Mouse (Mus musculus) forebrain, postnatal 0 days (tissue): Measurements from ENCODE around the gene Galnt6. TPM values are rescaled to one million over a fixed set of nuclear protein-coding genes. Genes with fewer than 3 reads are reported as not detected.

Experiments used
- ATAC-seq: fragments of 200-750 bp; cut with Nextera tagmentation; 2 replicates; pipeline ENCODE4 v1.8.0; 2017; ENCODE audit warnings: mild to moderate bottlenecking, moderate library complexity
- DNase-seq: peaks from one replicate; pipeline ENCODE4 v3.0.0-alpha.2; 2015
- H3K27ac ChIP-seq: fragments of 300-500 bp; sonication (generic); 2 replicates; pipeline ENCODE4 v1.5.1; 2014; ENCODE audit warnings: low read depth, mild to moderate bottlenecking, antibody characterized with exemption, low read length, moderate library complexity, mixed read lengths
- H3K27me3 ChIP-seq: fragments of 300-500 bp; sonication (generic); 2 replicates; pipeline ENCODE4 v1.6.1; 2014; ENCODE audit warnings: mild to moderate bottlenecking, low read length, mixed read lengths; ENCODE audit not compliant: insufficient read depth
- H3K36me3 ChIP-seq: fragments of 300-500 bp; sonication (generic); 2 replicates; pipeline ENCODE4 v1.6.1; 2014; ENCODE audit warnings: mild to moderate bottlenecking, moderate library complexity; ENCODE audit not compliant: insufficient read depth
- H3K4me1 ChIP-seq: fragments of 300-500 bp; sonication (generic); 2 replicates; pipeline ENCODE4 v1.6.1; 2014; ENCODE audit warnings: antibody characterized with exemption; ENCODE audit not compliant: insufficient read depth
- H3K4me2 ChIP-seq: fragments of 300-500 bp; sonication (generic); 2 replicates; pipeline ENCODE4 v1.6.1; 2014; ENCODE audit warnings: low read depth, mild to moderate bottlenecking, moderate library complexity
- H3K4me3 ChIP-seq: fragments of 300-500 bp; sonication (generic); 2 replicates; pipeline ENCODE4 v1.5.1; 2014; ENCODE audit warnings: low read depth, low read length, mixed read lengths
- H3K9ac ChIP-seq: fragments of 300-500 bp; sonication (generic); 2 replicates; pipeline ENCODE4 v1.6.1; 2014; ENCODE audit warnings: mild to moderate bottlenecking
- H3K9me3 ChIP-seq: fragments of 300-500 bp; sonication (generic); 2 replicates; pipeline ENCODE4 v1.6.1; 2016; ENCODE audit warnings: low read length
- CTCF ChIP-seq: sonication (generic); IDR thresholded peaks from 2 replicates; pipeline ENCODE4 v1.5.1; 2016; ENCODE audit warnings: antibody characterized with exemption, control low read depth, low read depth
- WGBS: fragments of 180-500 bp; shearing (Covaris S2); extraction: QIAGEN DNeasy Blood & Tissue Kit; methylation state at CpG from one replicate; pipeline ENCODE4 v1.1.7; 2014; 5-methylcytosine and 5-hydroxymethylcytosine counted together
- polyA plus RNA-seq: library from polyadenylated mRNA; unstranded; fragments of >200 nt; fragmentation: Nextera tagmentation; extraction: Ambion mirVana; gene quantifications from 2 replicates; pipeline ENCODE4 v1.2.1, GENCODE M21; 2015
- total RNA-seq: library from RNA; depleted of rRNA; stranded (reverse); fragments of >200 nt; gene quantifications from 2 replicates; pipeline ENCODE4 v1.2.3, GENCODE M21; 2014

Gene Galnt6
- total and polyA plus RNA-seq, 2 experiments from 2014 or later: 0.47 to 1.5 TPM

DNA sequence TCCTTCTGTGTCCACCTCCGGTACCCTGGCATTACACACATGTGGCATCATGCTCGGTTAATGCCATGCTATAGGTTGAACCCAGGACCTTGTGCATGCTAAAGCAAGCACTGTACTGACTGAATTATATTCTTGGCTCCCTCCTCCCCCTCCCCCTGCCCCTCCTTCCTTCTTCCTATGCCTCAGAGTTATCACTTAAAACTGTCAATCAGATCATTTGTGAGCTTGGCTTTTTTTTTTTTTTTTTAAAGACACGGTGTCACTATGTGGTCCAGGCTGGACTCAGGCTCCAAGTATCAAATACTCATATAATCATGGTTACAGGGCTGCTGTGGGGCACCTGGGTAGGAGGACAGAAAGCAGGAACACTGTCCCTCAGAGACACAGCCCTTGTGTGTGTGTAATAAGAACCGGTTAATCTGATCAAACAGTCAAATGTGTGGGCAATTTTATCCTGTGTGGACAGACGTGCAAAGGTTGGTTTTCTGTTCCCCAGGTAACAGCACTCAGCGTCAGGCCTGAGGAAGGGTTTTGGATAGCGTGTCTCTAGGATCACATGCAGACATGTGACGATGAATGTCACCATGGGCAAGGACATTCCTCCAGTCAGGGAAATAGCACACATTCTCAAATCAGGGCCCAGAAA lies 20.6 kb downstream of the Galnt6 start:
- WGBS: 79% methylated on average over 8 of the region's 8 CpGs
- ATAC-seq: no peak

DNA sequence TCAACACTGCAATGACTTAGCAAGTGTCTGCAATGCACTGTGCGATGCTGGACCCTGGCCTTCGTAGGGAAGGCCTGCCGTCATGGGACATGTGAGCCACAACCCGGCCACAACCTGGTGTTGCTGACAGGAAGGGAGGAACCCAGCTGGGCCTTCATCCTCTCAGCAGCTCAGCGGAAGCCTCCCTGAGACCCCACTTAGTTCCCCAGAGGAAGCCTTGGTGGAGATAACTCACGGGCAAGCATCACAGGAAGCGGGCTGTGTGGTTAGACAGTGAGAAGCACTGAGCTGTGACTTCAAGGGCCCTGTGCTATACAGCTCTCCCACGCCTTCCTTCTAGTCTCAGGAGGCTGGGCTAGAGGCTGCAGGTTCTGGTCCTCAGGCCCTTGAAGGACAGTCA lies 22.9 kb downstream of the Galnt6 start:
- no peak for TF ChIP-seq CTCF
- Histone ChIP-seq H3K4me2 (no peak overlapping the region), H3K9ac (no peak overlapping the region), H3K4me1 (no peaks in the 10 kb centered on the region), H3K4me3 (no peak overlapping the region), H3K27me3 (no peaks in the 10 kb centered on the region), H3K27ac (no peak overlapping the region), H3K36me3 (no peaks in the 10 kb centered on the region), H3K9me3 (no peaks in the 10 kb centered on the region)
- no peak for ATAC-seq
- no peak for DNase-seq
- WGBS: 72% methylated on average over 8 of the region's 8 CpGs

More for the DNA sequence above, 20.6 kb downstream of the Galnt6 start:
- no peak for TF ChIP-seq CTCF
- H3K9ac ChIP-seq: no peak overlapping the region
- no peak overlapping the region for H3K4me2 ChIP-seq
- no peaks in the 10 kb centered on the region for H3K27me3 ChIP-seq
- no peaks in the 10 kb centered on the region for H3K4me1 ChIP-seq
- H3K36me3 ChIP-seq: no peaks in the 10 kb centered on the region
- no peak overlapping the region for H3K27ac ChIP-seq
- no peak overlapping the region for H3K4me3 ChIP-seq
- no peak for DNase-seq
- H3K9me3 ChIP-seq: no peaks in the 10 kb centered on the region

- DNase-seq (no peak), ATAC-seq (no peak)
- no peak overlapping the region for H3K27ac ChIP-seq
- H3K4me2 ChIP-seq: no peak overlapping the region
- TF ChIP-seq CTCF: no peak
- H3K9me3 ChIP-seq: no peaks in the 10 kb centered on the region
- H3K36me3 ChIP-seq: no peaks in the 10 kb centered on the region
- H3K9ac ChIP-seq: no peak overlapping the region
- no peaks in the 10 kb centered on the region for H3K4me1 ChIP-seq
- WGBS: 82% methylated on average over 1 of the region's 1 CpGs
- H3K27me3 ChIP-seq: no peaks in the 10 kb centered on the region
- no peak overlapping the region for H3K4me3 ChIP-seq
Measured at GRCm38 (mm10) chr15:100705376-100705775, 23.8 kb downstream of the Galnt6 start.

GRCm38 (mm10) chr15:100703913-100704312 lies 25.3 kb downstream of the Galnt6 start:
- H3K9me3 ChIP-seq: no peaks in the 10 kb centered on the region
- ATAC-seq: no peak
- no peaks in the 10 kb centered on the region for H3K36me3 ChIP-seq
- H3K27ac ChIP-seq: no peak overlapping the region
- no peak overlapping the region for H3K4me3 ChIP-seq
- no peak for TF ChIP-seq CTCF
- 0 out of 2 replicates have a peak overlapping the region, but pooled peaks have one; percentile 4 for H3K4me2 ChIP-seq
- DNase-seq: no peak
- 6% methylated on average over 17 of the region's 17 CpGs for WGBS
- no peaks in the 10 kb centered on the region for H3K27me3 ChIP-seq
- no peak overlapping the region for H3K9ac ChIP-seq
- H3K4me1 ChIP-seq: no peaks in the 10 kb centered on the region

DNA sequence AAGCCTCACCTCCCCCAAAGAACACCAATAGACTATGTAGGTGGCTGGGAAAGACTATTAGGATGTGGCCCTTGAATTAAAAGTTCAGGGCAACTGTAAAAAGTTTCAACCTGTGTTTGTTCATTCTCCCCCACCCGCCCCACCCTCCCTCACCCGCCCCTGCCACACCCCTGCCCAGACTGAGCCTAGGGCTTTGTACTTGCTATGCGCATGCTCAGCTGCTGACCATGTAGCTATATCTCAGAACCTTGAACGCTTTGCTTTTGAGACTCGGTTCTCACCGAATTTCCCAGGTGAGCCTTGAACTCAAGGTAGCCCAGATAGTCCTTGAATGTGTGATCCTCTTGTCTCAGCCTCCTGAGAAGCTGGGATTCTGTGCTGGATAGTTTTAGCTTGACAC lies 27.3 kb downstream of the Galnt6 start:
- Histone ChIP-seq H3K36me3 (no peaks in the 10 kb centered on the region), H3K27me3 (no peaks in the 10 kb centered on the region), H3K4me2 (no peak overlapping the region), H3K9ac (no peak overlapping the region), H3K4me1 (no peaks in the 10 kb centered on the region), H3K4me3 (no peak overlapping the region), H3K9me3 (no peaks in the 10 kb centered on the region), H3K27ac (no peak overlapping the region)
- DNase-seq (no peak), ATAC-seq (no peak)
- 82% methylated on average over 6 of the region's 6 CpGs for WGBS
- no peak for TF ChIP-seq CTCF

DNA sequence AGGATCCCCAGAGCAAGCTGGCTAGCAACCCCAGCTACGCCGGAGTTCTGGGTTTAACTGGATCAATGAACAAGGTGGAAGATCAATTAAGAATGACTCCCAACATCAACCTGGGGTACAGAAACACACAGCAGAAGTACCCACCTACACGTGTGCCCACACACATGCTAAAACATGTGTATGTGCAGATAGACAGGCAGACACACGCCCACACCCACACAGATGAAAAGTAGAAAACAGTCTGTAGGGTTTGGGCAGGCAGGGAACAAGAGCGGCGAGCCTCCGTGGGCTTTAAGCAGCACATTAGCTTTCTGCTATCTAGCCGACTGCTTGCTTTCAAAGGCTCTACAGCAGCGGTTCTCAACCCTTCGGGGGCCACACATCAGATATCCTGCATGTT lies 28.1 kb downstream of the Galnt6 start:
- WGBS: 64% methylated on average over 10 of the region's 10 CpGs
- no peak for TF ChIP-seq CTCF
- no peak overlapping the region for H3K4me2 ChIP-seq

GRCm38 (mm10) chr15:100700424-100700823 lies 28.8 kb downstream of the Galnt6 start:
- no peak for DNase-seq
- H3K9ac ChIP-seq: no peak overlapping the region
- ATAC-seq: no peak

More for the DNA sequence above, 28.1 kb downstream of the Galnt6 start:
- Histone ChIP-seq H3K9ac (no peak overlapping the region), H3K9me3 (no peaks in the 10 kb centered on the region), H3K4me1 (no peaks in the 10 kb centered on the region), H3K27ac (no peak overlapping the region), H3K36me3 (no peaks in the 10 kb centered on the region), H3K27me3 (no peaks in the 10 kb centered on the region), H3K4me3 (no peak overlapping the region)
- DNase-seq (no peak), ATAC-seq (no peak)

More at GRCm38 (mm10) chr15:100700424-100700823, 28.8 kb downstream of the Galnt6 start:
- H3K4me3 ChIP-seq: no peak overlapping the region
- no peak overlapping the region for H3K4me2 ChIP-seq
- no peak overlapping the region for H3K27ac ChIP-seq
- WGBS: 65% methylated on average over 5 of the region's 5 CpGs
- H3K36me3 ChIP-seq: no peaks in the 10 kb centered on the region
- H3K9me3 ChIP-seq: no peaks in the 10 kb centered on the region
- no peaks in the 10 kb centered on the region for H3K4me1 ChIP-seq
- TF ChIP-seq CTCF: no peak
- H3K27me3 ChIP-seq: no peaks in the 10 kb centered on the region
